Mouse (Mus musculus) monocyte, adult 2 months (primary cell): Measurements from ENCODE around the gene Psph.

Experiments used
- DNase-seq, 2 experiments: peaks; one replicate each; pipeline ENCODE4 v3.0.0; 2022; ENCODE audit warnings: low spot score in 2 of 2, low read depth in 1 of 2

Psph gene

DNA sequence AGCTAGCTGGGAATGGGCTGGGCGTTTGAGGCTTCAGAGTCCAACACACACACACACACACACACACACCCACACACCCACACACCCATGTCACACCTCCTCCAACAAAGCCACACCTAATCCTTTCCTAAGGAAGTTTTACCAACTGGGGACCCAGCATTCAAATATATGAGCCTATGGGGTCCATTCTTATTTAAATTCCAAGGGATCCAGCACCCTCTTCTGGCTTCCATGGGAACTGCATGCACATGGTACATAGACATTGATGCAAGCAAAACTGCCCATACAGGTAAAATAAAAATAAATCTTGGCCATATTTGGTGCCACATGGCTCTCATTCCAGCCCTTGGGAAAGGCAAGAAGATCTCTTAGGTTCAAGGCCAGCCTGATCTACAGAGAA, 46.3 kb downstream of the Psph start:
- DNase-seq: no peak

DNA sequence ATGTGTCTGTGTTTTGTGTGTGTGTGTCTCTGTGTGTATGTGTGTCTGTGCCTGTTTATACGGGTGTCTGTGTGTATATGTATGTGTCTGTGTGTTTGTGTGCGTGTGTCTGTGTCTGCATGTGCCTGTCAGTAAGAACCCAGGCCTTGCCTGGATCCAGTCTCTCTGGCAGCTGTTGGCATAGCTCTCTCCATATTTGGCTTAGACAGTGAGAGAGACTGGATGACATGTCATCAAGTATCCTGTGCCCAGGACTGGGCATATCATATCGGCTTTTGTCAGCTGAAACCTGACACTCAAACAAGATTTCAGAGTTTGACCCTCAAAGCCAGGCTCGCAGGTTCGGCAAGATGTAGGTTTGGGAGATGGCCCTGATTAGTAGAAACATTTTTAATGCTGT, 56.2 kb downstream of the Psph start:
- no peak for DNase-seq

DNA sequence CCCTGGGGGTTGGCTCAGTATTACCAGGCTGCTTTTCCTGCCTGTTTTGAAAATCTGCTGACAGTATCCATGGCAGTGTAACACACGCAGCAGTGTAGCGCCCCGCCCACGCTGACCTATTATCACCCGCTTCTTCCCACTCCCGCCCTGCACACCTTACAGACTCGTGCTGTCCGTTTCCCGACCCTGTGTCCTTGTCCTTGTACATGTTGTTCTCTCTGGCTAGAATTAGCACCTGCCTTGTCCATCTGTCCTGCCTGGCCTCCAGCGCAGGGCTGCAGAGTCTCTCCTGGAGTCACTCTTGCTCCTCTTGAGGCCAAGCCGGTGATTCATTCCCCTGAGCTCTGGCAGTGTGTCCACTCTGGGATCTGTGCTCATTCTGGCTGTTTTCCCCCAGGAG, 56.9 kb downstream of the Psph start:
- DNase-seq: no peak

GRCm38 (mm10) chr5:129729286-129729685, 58.0 kb downstream of the Psph start:
- no peak for DNase-seq

- DNase-seq: no peak
Observed at GRCm38 (mm10) chr5:129726784-129727183, 60.5 kb downstream of the Psph start.

- DNase-seq: no peak
Observed at GRCm38 (mm10) chr5:129725774-129726392, 61.4 kb downstream of the Psph start.

- peak; percentile 66 to 89 for DNase-seq
Observed at GRCm38 (mm10) chr5:129724834-129725773, 62.1 kb downstream of the Psph start, which contains the start of gene Nipsnap2. TSS of gene Nipsnap2 (plus strand) at chr5:129725063.

- no peak for DNase-seq
Observed at GRCm38 (mm10) chr5:129724268-129724667, 63.0 kb downstream of the Psph start.

GRCm38 (mm10) chr5:129720176-129720575, 67.1 kb downstream of the Psph start:
- DNase-seq: no peak

GRCm38 (mm10) chr5:129717016-129717415, 70.2 kb downstream of the Psph start:
- DNase-seq: no peak
